ENCODE assay signal across 15 mouse cellular contexts in genomic region chr3:105000561-105000960, GRCm38 (mm10). TPM values are rescaled to one million over a fixed set of nuclear protein-coding genes. Genes with fewer than 3 reads are reported as not detected.
DNase-seq lines count a peak whose midpoint lies in the region; ATAC-seq and TF ChIP-seq lines count a peak whose summit lies in the region.
"Had no signal": no experiment of that assay in that cellular context is flagged by ENCODE, and none has a peak within 500 bp of the region (broad histone marks: within the 10 kb centered on the region; RNA-seq: fewer than 3 reads in every experiment).

No protein-coding gene starts in this region.

- 77% methylated on average over 8 of the region's 8 CpGs for WGBS in heart, embryonic 11.5 days (ENCODE audit: insufficient replicate concordance)
- 91% methylated on average over 8 of the region's 8 CpGs for WGBS in kidney, embryonic 14.5 days

- no peaks in the 10 kb centered on the region for H3K27me3 ChIP-seq in heart, embryonic 11.5 days (ENCODE audit: control insufficient read depth, insufficient read depth, low read length)
- no peaks in the 10 kb centered on the region for H3K27me3 ChIP-seq in kidney, embryonic 14.5 days (ENCODE audit: control insufficient read depth, insufficient read depth, low read length)
- H3K27me3 ChIP-seq: hindbrain, embryonic 13.5 days had no signal

- no peak overlapping the region for H3K4me3 ChIP-seq in heart, embryonic 11.5 days (ENCODE audit: low read depth, low read length)
- H3K4me3 ChIP-seq in bone marrow macrophage, adult 2 months (ENCODE audit: insufficient read depth, low read length): 0 out of 2 replicates have a peak overlapping the region, but pooled peaks have one; percentile 6
- H3K4me3 ChIP-seq in kidney, embryonic 14.5 days (ENCODE audit: low read length): no peak overlapping the region
- H3K4me3 ChIP-seq: hindbrain, embryonic 13.5 days had no signal

- H3K4me1 ChIP-seq in heart, embryonic 11.5 days (ENCODE audit: control insufficient read depth, insufficient read depth, low read length): peaks cover 55% of the 10 kb centered on the region
- H3K4me1 ChIP-seq in bone marrow macrophage, adult 2 months (ENCODE audit: control insufficient read depth, insufficient read depth, low read length): peaks cover 40% of the 10 kb centered on the region
- H3K4me1 ChIP-seq in kidney, embryonic 14.5 days (ENCODE audit: control insufficient read depth, insufficient read depth, low read length): peaks cover 5% of the 10 kb centered on the region; the same call in 1 of the 2 replicates

- no peak for ATAC-seq in heart, embryonic 11.5 days (replicated peaks; ENCODE audit: insufficient number of reproducible peaks, low FRiP score, low TSS enrichment)
- no peak for ATAC-seq in kidney, embryonic 14.5 days (ENCODE audit: low FRiP score, low TSS enrichment)
- ATAC-seq: forebrain, embryonic 16.5 days had no signal

- TF ChIP-seq CTCF in bone marrow macrophage, adult 2 months (IDR thresholded peaks at IDR 0.05; ENCODE audit: low read depth, low read length): no peak

- no peak overlapping the region for H3K9ac ChIP-seq in heart, embryonic 11.5 days (ENCODE audit: low read depth, low read length)
- no peak overlapping the region for H3K9ac ChIP-seq in kidney, embryonic 14.5 days (ENCODE audit: low read depth, low read length)
- H3K9ac ChIP-seq: hindbrain, embryonic 13.5 days had no signal

- H3K4me2 ChIP-seq in heart, embryonic 11.5 days: no peak overlapping the region
- no peak overlapping the region for H3K4me2 ChIP-seq in kidney, embryonic 14.5 days (replicated peaks; ENCODE audit: low read depth, low read length)
- H3K4me2 ChIP-seq: hindbrain, embryonic 13.5 days had no signal

- intact Hi-C loops in heart, postnatal 25 days (cut with DNase I): no loop called here

- H3K36me3 ChIP-seq in heart, embryonic 11.5 days (ENCODE audit: control insufficient read depth, insufficient read depth, low read length): peaks cover 15% of the 10 kb centered on the region
- peaks cover 38% of the 10 kb centered on the region for H3K36me3 ChIP-seq in kidney, embryonic 14.5 days (ENCODE audit: control insufficient read depth, insufficient read depth, low read length)

- H3K27ac ChIP-seq in heart, embryonic 11.5 days (ENCODE audit: low read depth, low read length): peak overlapping the region; percentile 80; the same call in 1 of the 2 replicates
- peak overlapping the region; percentile 90 for H3K27ac ChIP-seq in bone marrow macrophage, adult 2 months (ENCODE audit: insufficient read depth, low read depth, low read length)
- no peak overlapping the region for H3K27ac ChIP-seq in kidney, embryonic 14.5 days (ENCODE audit: low read depth, low read length)
- H3K27ac ChIP-seq: hindbrain, embryonic 13.5 days had no signal

- DNase-seq in heart, postnatal 25 days (ENCODE audit: low spot score): no peak
- DNase-seq in Muller cell, postnatal 12 days (ENCODE audit: inconsistent ontology term): peak; percentile 74
- peak; percentile 62 for DNase-seq in lung, postnatal 36 days
- DNase-seq in right cerebral cortex, adult 2 months (ENCODE audit: low spot score in 2 of 2): no peak
- DNase-seq in cerebellum, adult 11-12 months: no peak
- DNase-seq: cerebellum, adult 11 months; gastrocnemius, postnatal 10 days; kidney, adult 9 months; thymus, adult 18-20 months had no signal

- no peaks in the 10 kb centered on the region for H3K9me3 ChIP-seq in heart, embryonic 11.5 days (replicated peaks; ENCODE audit: control insufficient read depth, low read length)
- no peaks in the 10 kb centered on the region for H3K9me3 ChIP-seq in kidney, embryonic 14.5 days (ENCODE audit: control insufficient read depth, low read length)
- H3K9me3 ChIP-seq: hindbrain, embryonic 13.5 days had no signal

- TF ChIP-seq POLR2A in bone marrow macrophage, adult 2 months (IDR thresholded peaks at IDR 0.05; ENCODE audit: borderline replicate concordance, low read depth, low read length): no peak

RNA-seq across cellular contexts. Expression of gene Wnt2b, which starts 38.8 kb away (rescaled TPM):
- 1.7 and 1.9 TPM in 2 replicates for polyA plus RNA-seq in heart, embryonic 11.5 days (2014; fragmentation: Nextera tagmentation; extraction: Ambion mirVana)
- total RNA-seq in heart, postnatal 25 days (2021): 1 to 10 TPM; 1.0 to 1.9 TPM
- polyA plus RNA-seq in bone marrow macrophage, adult 2 months (2012; ENCODE audit: insufficient read depth, insufficient read length, missing spikeins): not detected in 2 replicates
- 0.39 and 0.62 TPM in 2 replicates for polyA plus RNA-seq in kidney, embryonic 14.5 days (2014; fragmentation: Nextera tagmentation; extraction: Ambion mirVana)
- total RNA-seq: megakaryocyte, adult 5-6 weeks had no signal

RNA-seq across cellular contexts. Expression of gene Cttnbp2nl, which starts 52.4 kb away (rescaled TPM):
- 26.1 and 35.7 TPM in 2 replicates for polyA plus RNA-seq in heart, embryonic 11.5 days (2014; fragmentation: Nextera tagmentation; extraction: Ambion mirVana)
- 10 to 100 TPM; 18.9 to 20.1 TPM for total RNA-seq in heart, postnatal 25 days (2021)
- 94.8 and 127 TPM in 2 replicates for polyA plus RNA-seq in bone marrow macrophage, adult 2 months (2012; ENCODE audit: insufficient read depth, insufficient read length, missing spikeins)
- polyA plus RNA-seq in kidney, embryonic 14.5 days (2014; fragmentation: Nextera tagmentation; extraction: Ambion mirVana): 11.5 and 27.4 TPM in 2 replicates

Comparison
In these comparisons a context has a peak if more than half of its experiments do, and no peak if none do; other contexts are left out.
1. DNase-seq: peak in Muller cell, postnatal 12 days (single experiment) and lung, postnatal 36 days (single experiment); none in heart, postnatal 25 days (single experiment), right cerebral cortex, adult 2 months (0 of 2) and cerebellum, adult 11-12 months (single experiment).